In the genomic region with DNA sequence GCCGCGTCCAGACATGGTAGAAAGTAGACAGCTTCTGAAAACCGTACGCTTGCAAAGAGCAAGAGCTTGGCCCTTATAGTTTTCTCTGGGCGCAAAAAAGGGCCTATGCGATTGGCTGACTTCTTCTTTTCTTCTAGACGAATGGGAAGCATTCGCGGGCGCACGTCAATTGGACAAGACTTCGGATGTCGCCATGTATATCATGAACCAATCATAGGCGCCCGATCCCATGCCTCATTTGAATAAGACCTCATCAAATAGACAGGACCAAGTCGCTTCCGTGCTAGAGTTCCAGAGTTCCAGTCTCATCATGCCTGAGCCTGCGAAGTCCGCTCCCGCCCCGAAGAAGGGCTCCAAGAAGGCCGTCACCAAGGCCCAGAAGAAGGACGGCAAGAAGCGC, we compare ENCODE assay signal across 8 mouse cellular contexts. TPM values are rescaled to one million over a fixed set of nuclear protein-coding genes. Genes with fewer than 3 reads are reported as not detected.
DNase-seq lines count a peak whose midpoint lies in the region; ATAC-seq and TF ChIP-seq lines count a peak whose summit lies in the region.
"Not testable (repeated sequence)": the region's sequence is repeated elsewhere in the genome, so short reads cannot be mapped to it uniquely, and the experiment has no call there.

A gene (minus strand): TSS at position 47 of the 400 bp plus-strand sequence.
A gene (plus strand): TSS at position 283 of the 400 bp plus-strand sequence.

- not testable (repeated sequence) for H3K9ac ChIP-seq in ES-Bruce4 (ENCODE audit: low read depth, poor library complexity, severe bottlenecking); embryonic facial prominence, embryonic 12.5 days; kidney, embryonic 16.5 days (replicated peaks; ENCODE audit: low read length)

- not testable (repeated sequence) for TF ChIP-seq POLR2A in ES-Bruce4 (IDR thresholded peaks at IDR 0.05; ENCODE audit: insufficient read depth, low read length)

- not testable (repeated sequence) for H3K9me3 ChIP-seq in ES-Bruce4 (replicated peaks; ENCODE audit: control insufficient read depth, insufficient read depth, low read length, poor library complexity, severe bottlenecking); embryonic facial prominence, embryonic 12.5 days; kidney, embryonic 16.5 days (ENCODE audit: low read length); limb, embryonic 10.5 days (replicated peaks); megakaryocyte, embryonic 14.5 days

- not testable (repeated sequence) for DNase-seq in gastrocnemius, postnatal 25 days; heart, postnatal 36 days; limb, embryonic 10.5 days (ENCODE audit: low spot score)

- not testable (repeated sequence) for TF ChIP-seq CTCF in ES-Bruce4 (IDR thresholded peaks at IDR 0.05; ENCODE audit: low read depth, low read length)

- no CpG with 5 or more reads among the region's 24 CpGs for WGBS in embryonic facial prominence, embryonic 12.5 days
- no CpG with 5 or more reads among the region's 24 CpGs for WGBS in kidney, embryonic 16.5 days
- no CpG with 5 or more reads among the region's 24 CpGs for WGBS in limb, embryonic 10.5 days

- H3K4me3 ChIP-seq in ES-Bruce4 (ENCODE audit: low read depth, low read length); embryonic facial prominence, embryonic 12.5 days; kidney, embryonic 16.5 days (ENCODE audit: low read length); limb, embryonic 10.5 days; megakaryocyte, embryonic 14.5 days (replicated peaks): not testable (repeated sequence)

- H3K4me1 ChIP-seq in ES-Bruce4 (ENCODE audit: control insufficient read depth, insufficient read depth, low read length); embryonic facial prominence, embryonic 12.5 days; kidney, embryonic 16.5 days (ENCODE audit: insufficient read depth, low read length); limb, embryonic 10.5 days: not testable (repeated sequence)
- H3K4me1 ChIP-seq in megakaryocyte, embryonic 14.5 days, result peaks cover 11% of the 10 kb centered on the region

- H3K27me3 ChIP-seq in ES-Bruce4 (ENCODE audit: control insufficient read depth, insufficient read depth, low read length, poor library complexity, severe bottlenecking); embryonic facial prominence, embryonic 12.5 days; kidney, embryonic 16.5 days (ENCODE audit: insufficient read depth, low read length); limb, embryonic 10.5 days (ENCODE audit: low read depth, poor library complexity, severe bottlenecking); megakaryocyte, embryonic 14.5 days (replicated peaks): not testable (repeated sequence)

- not testable (repeated sequence) for H3K27ac ChIP-seq in ES-Bruce4 (ENCODE audit: insufficient read depth, low read length); embryonic facial prominence, embryonic 12.5 days; kidney, embryonic 16.5 days (ENCODE audit: low read length); limb, embryonic 10.5 days

- ATAC-seq in embryonic facial prominence, embryonic 12.5 days (ENCODE audit: insufficient number of reproducible peaks, insufficient read depth, low FRiP score, low TSS enrichment), result peak; percentile 94
- peak; percentile 96 for ATAC-seq in kidney, embryonic 16.5 days (ENCODE audit: low FRiP score, low TSS enrichment)
- peak; percentile 92 for ATAC-seq in neutrophil, adult 5-6 weeks (ENCODE audit: extremely low read depth, insufficient number of reproducible peaks, low FRiP score, poor library complexity, severe bottlenecking)

- H3K36me3 ChIP-seq in ES-Bruce4 (ENCODE audit: control insufficient read depth, insufficient read depth, low read length, poor library complexity, severe bottlenecking); embryonic facial prominence, embryonic 12.5 days; kidney, embryonic 16.5 days (ENCODE audit: insufficient read depth, low read length); limb, embryonic 10.5 days; megakaryocyte, embryonic 14.5 days (replicated peaks; ENCODE audit: low read length): not testable (repeated sequence)

- TF ChIP-seq EP300 in ES-Bruce4 (IDR thresholded peaks at IDR 0.05; ENCODE audit: insufficient read depth, low read depth, low read length), result not testable (repeated sequence)

- not testable (repeated sequence) for H3K4me2 ChIP-seq in embryonic facial prominence, embryonic 12.5 days (replicated peaks); kidney, embryonic 16.5 days (replicated peaks; ENCODE audit: low read depth, low read length)

- intact Hi-C loops in heart, postnatal 36 days (cut with DNase I), result loop anchor here (10.0 kb wide), 1 partner anchor 49 kb away; a partner anchor contains a TSS

RNA-seq across cellular contexts. Expression of the first gene that starts in this region (rescaled TPM):
- polyA plus RNA-seq in ES-Bruce4 (2011; ENCODE audit: insufficient read depth, insufficient read length, low read depth, missing spikeins), result 47.5 and 51.1 TPM in 2 replicates
- polyA plus RNA-seq in embryonic facial prominence, embryonic 12.5 days (2016; fragmentation: Nextera tagmentation; extraction: Ambion mirVana), result 4,825 and 4,891 TPM in 2 replicates
- 10 to 100 TPM in 1 of 2 experiments, not detected in 1; 17.0 TPM for total RNA-seq in gastrocnemius, postnatal 25 days (2021)
- 10 to 100 TPM; 27.2 to 33.8 TPM for total RNA-seq in heart, postnatal 36 days (2021)
- polyA plus RNA-seq in kidney, embryonic 16.5 days (2015; fragmentation: Nextera tagmentation; extraction: Ambion mirVana), result 2,785 and 3,191 TPM in 2 replicates
- polyA plus RNA-seq in limb, embryonic 10.5 days (2016; fragmentation: Nextera tagmentation; extraction: Ambion mirVana), result 6,450 and 6,557 TPM in 2 replicates
- 10,971 and 11,665 TPM in 2 replicates for polyA plus RNA-seq in megakaryocyte, embryonic 14.5 days (2012; ENCODE audit: insufficient read depth, low replicate concordance)
- 129 and 254 TPM in 2 replicates for total RNA-seq in neutrophil, adult 5-6 weeks (2017)

RNA-seq across cellular contexts. Expression of the second gene that starts in this region (rescaled TPM):
- 18.1 and 27.4 TPM in 2 replicates for polyA plus RNA-seq in ES-Bruce4 (2011; ENCODE audit: insufficient read depth, insufficient read length, low read depth, missing spikeins)
- polyA plus RNA-seq in embryonic facial prominence, embryonic 12.5 days (2016; fragmentation: Nextera tagmentation; extraction: Ambion mirVana), result 34.0 and 43.6 TPM in 2 replicates
- total RNA-seq in gastrocnemius, postnatal 25 days (2021), result 10 to 100 TPM; 17.7 to 21.3 TPM
- total RNA-seq in heart, postnatal 36 days (2021), result 10 to 100 TPM; 35.2 to 36.8 TPM
- polyA plus RNA-seq in kidney, embryonic 16.5 days (2015; fragmentation: Nextera tagmentation; extraction: Ambion mirVana), result 22.6 and 26.0 TPM in 2 replicates
- 19.4 and 23.0 TPM in 2 replicates for polyA plus RNA-seq in limb, embryonic 10.5 days (2016; fragmentation: Nextera tagmentation; extraction: Ambion mirVana)
- polyA plus RNA-seq in megakaryocyte, embryonic 14.5 days (2012; ENCODE audit: insufficient read depth, low replicate concordance), result 74.1 and 174 TPM in 2 replicates
- total RNA-seq in neutrophil, adult 5-6 weeks (2017), result 63.3 and 83.2 TPM in 2 replicates

Comparison
In these comparisons a context has a peak if more than half of its experiments do, and no peak if none do; other contexts are left out.
1. RNA of the first gene that starts in this region (polyA plus RNA-seq): 10,971 to 11,665 TPM in megakaryocyte, embryonic 14.5 days, 6,450 to 6,557 TPM in limb, embryonic 10.5 days, 4,825 to 4,891 TPM in embryonic facial prominence, embryonic 12.5 days and 2,785 to 3,191 TPM in kidney, embryonic 16.5 days; 47.5 to 51.1 TPM in ES-Bruce4; every median in the first group is over 10 times any median in the second.
2. Peak in every context shown above with its lines, with median percentiles within 50 percentile points of each other: ATAC-seq.